Mouse (Mus musculus) cerebellum, adult 2 months (tissue): ENCODE results near the gene Mfap3.

Experiments used
- CTCF ChIP-seq: fragments of 200-500 bp; IDR thresholded peaks from 2 replicates; pipeline ENCODE4 v1.5.1; 2011; ENCODE audit warnings: low read depth, mild to moderate bottlenecking, control low read depth, low read length, moderate library complexity, borderline replicate concordance; ENCODE audit not compliant: insufficient read depth
- POLR2A ChIP-seq: fragments of 200-500 bp; IDR thresholded peaks from 2 replicates; pipeline ENCODE4 v1.6.1; 2011; ENCODE audit warnings: low read length, control low read depth, borderline replicate concordance; ENCODE audit not compliant: insufficient read depth

DNA sequence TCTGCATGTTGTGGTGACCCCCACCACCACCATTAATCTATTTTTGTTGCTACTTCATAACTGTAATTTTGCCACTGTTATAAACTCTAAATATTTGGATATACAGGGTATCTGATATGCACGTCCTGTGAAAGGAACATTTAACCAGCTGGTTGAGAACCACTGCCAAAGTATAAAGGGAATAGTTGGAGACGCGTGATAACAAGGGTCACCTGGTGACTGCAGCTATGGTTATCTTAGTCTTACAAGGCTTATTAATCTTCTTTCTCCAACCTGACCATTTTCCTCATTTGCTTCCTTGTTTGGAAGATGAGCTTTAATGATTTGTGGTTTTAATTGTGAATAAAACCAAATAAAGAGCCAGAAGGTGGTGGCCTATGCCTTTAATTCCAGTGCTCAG lies 5.0 kb downstream of the Mfap3 start:
- TF ChIP-seq POLR2A = no peak
- TF ChIP-seq CTCF = no peak
